Mouse (Mus musculus): ENCODE data around the gene Rnft2. TPM values are rescaled to one million over a fixed set of nuclear protein-coding genes. Genes with fewer than 3 reads are reported as not detected.
A peak's percentile ranks its signal among the peaks of the same experiment; 100 is the strongest.

Gene Rnft2
- polyA plus RNA-seq, 1 experiment: 8.0 TPM

DNA sequence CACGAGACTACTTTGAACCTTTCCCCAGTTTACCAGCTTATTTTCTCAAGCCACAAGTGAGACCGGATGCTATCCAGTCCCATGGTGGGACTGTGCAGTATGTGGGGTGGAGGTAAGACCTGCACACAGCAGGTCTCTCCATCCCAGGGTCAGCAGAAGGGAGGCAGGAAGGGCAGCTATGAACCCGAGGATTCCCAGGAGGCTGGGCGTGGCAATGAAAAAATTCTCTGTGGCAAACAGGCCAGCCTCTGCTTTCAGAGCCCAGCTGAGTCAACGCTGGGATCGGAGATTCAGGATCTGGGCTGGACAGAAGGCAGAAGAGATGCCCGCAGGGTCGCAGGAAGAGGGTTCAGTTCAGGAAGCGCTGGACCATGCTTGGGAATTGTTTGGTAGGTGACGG, 97.7 kb downstream of the Rnft2 start:
- Histone ChIP-seq H3K4me3 (ENCODE audit: control insufficient read depth, low read depth, low read length) (no peak overlapping the region), H3K36me3 (ENCODE audit: control insufficient read depth, insufficient read depth, low read length) (peaks cover under 1% of the 10 kb centered on the region; the same call in 1 of the 2 replicates), H3K4me1 (ENCODE audit: control insufficient read depth, insufficient read depth, low read length) (peaks cover 11% of the 10 kb centered on the region), H3K27ac (ENCODE audit: control insufficient read depth, insufficient read depth, low read depth, low read length) (no peak overlapping the region), H3K27me3 (ENCODE audit: control insufficient read depth, insufficient read depth, low read length) (no peaks in the 10 kb centered on the region)
- TF ChIP-seq CTCF (IDR thresholded peaks at IDR 0.05; ENCODE audit: control insufficient read depth, insufficient read depth, insufficient replicate concordance, low read depth, low read length) (no peak), POLR2A (IDR thresholded peaks at IDR 0.05; ENCODE audit: control insufficient read depth, low read depth, low read length) (no peak)

DNA sequence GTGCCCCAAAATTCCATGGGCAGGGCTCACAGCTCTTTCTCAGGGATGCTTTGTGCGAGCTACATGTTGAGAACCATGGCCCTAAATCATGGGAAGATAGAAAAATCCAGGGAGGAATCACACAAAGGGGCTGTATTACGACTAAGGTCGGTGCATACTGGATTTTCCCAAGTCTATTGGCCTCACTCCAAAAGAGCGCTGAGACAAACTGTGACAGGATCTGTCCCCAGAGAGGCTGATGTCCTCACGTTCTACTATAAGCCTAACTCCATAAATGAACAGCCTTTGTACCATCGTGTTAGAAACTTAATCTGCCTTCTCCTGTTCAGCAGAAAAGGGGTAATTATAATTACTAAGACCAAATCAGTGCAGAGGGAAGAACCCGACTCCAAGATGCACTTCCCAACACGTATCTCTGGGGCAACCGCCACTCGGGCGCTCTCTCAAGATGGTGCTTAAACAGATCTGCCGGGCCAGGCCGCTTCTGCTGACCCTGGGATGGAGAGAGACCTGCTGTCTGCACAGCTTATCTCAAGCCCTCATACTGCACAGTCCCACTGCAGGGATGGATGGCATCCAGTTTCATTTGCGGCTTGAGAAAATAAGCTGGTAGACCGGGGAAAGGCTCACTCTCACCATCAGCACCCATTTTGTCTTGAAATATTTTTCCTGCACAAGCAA, 98.8 kb downstream of the Rnft2 start:
- peak overlapping the region; percentile 12; the same call in 1 of the 2 replicates for H3K27ac ChIP-seq (ENCODE audit: control insufficient read depth, insufficient read depth, low read depth, low read length)
- H3K27me3 ChIP-seq (ENCODE audit: control insufficient read depth, insufficient read depth, low read length): no peaks in the 10 kb centered on the region
- TF ChIP-seq CTCF (IDR thresholded peaks at IDR 0.05; ENCODE audit: control insufficient read depth, insufficient read depth, insufficient replicate concordance, low read depth, low read length): no peak
- no peak for TF ChIP-seq POLR2A (IDR thresholded peaks at IDR 0.05; ENCODE audit: control insufficient read depth, low read depth, low read length)
- H3K4me1 ChIP-seq (ENCODE audit: control insufficient read depth, insufficient read depth, low read length): peaks cover 11% of the 10 kb centered on the region
- H3K4me3 ChIP-seq (ENCODE audit: control insufficient read depth, low read depth, low read length): no peak overlapping the region
- H3K36me3 ChIP-seq (ENCODE audit: control insufficient read depth, insufficient read depth, low read length): peaks cover 3% of the 10 kb centered on the region; the same call in 1 of the 2 replicates

DNA sequence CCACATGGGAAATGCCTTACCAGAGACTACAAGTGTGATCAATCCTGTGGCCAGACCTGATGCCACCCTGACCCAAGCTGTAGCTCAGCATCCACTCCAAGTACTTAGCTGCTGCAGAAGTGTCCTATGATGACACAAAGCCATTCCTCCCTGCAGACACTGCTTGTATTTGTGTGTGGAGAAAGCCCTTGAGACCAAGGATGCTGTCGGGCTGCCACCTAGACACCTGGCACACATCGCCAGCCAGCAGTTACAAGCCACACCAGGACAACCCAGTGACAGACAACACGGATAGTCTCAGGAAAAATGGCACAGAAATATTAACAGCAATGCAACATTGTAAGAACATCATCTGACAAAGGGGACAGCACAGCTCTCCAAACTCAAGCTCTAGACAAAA, 99.5 kb downstream of the Rnft2 start:
- Histone ChIP-seq H3K27ac (ENCODE audit: control insufficient read depth, insufficient read depth, low read depth, low read length) (no peak overlapping the region), H3K4me1 (ENCODE audit: control insufficient read depth, insufficient read depth, low read length) (peaks cover 11% of the 10 kb centered on the region), H3K36me3 (ENCODE audit: control insufficient read depth, insufficient read depth, low read length) (peaks cover 3% of the 10 kb centered on the region; the same call in 1 of the 2 replicates), H3K27me3 (ENCODE audit: control insufficient read depth, insufficient read depth, low read length) (no peaks in the 10 kb centered on the region), H3K4me3 (ENCODE audit: control insufficient read depth, low read depth, low read length) (no peak overlapping the region)
- TF ChIP-seq CTCF (IDR thresholded peaks at IDR 0.05; ENCODE audit: control insufficient read depth, insufficient read depth, insufficient replicate concordance, low read depth, low read length): no peak
- no peak for TF ChIP-seq POLR2A (IDR thresholded peaks at IDR 0.05; ENCODE audit: control insufficient read depth, low read depth, low read length)

DNA sequence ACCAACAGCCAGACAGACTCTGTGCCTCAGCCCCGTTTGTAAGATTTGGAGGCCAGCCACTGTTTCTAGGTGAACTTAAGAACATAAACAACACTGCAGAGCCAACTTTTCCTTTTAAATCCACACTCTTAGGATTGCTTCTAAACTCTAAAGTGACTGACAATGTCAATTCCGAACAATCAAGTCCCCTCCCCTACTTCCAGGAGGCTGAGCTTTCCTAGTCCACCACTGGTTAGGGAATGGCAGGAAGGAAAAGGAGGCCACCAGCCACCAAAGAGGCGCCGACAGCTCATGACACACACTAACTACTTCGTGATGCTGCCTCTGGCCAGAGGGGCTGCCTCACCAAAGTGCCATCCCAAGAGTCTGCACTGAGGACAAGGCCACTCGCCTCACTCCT, 100.1 kb downstream of the Rnft2 start:
- Histone ChIP-seq H3K27me3 (ENCODE audit: control insufficient read depth, insufficient read depth, low read length) (no peaks in the 10 kb centered on the region), H3K4me3 (ENCODE audit: control insufficient read depth, low read depth, low read length) (no peak overlapping the region), H3K4me1 (ENCODE audit: control insufficient read depth, insufficient read depth, low read length) (peaks cover 11% of the 10 kb centered on the region), H3K36me3 (ENCODE audit: control insufficient read depth, insufficient read depth, low read length) (peaks cover 3% of the 10 kb centered on the region; the same call in 1 of the 2 replicates), H3K27ac (ENCODE audit: control insufficient read depth, insufficient read depth, low read depth, low read length) (no peak overlapping the region)
- TF ChIP-seq POLR2A (IDR thresholded peaks at IDR 0.05; ENCODE audit: control insufficient read depth, low read depth, low read length) (no peak), CTCF (IDR thresholded peaks at IDR 0.05; ENCODE audit: control insufficient read depth, insufficient read depth, insufficient replicate concordance, low read depth, low read length) (no peak)

DNA sequence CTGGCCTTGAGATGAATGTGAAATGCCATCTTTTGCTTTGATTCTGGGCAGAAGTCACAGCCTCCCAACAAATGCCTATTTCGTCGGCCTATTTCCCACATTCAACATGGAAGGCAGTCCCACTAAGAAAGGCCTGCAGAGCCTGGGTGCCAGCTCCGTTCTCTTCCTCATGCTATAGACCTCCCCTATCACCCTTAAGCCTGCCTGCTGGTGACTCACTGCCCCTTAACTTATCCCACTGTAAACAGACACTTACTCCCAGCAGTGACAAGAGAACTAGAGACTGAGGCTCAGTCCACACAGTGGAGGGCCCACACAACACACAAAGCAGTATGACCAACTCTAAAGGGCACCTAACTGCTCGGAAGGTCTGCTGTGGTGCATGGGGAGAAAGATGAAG, 100.6 kb downstream of the Rnft2 start:
- TF ChIP-seq CTCF (IDR thresholded peaks at IDR 0.05; ENCODE audit: control insufficient read depth, insufficient read depth, insufficient replicate concordance, low read depth, low read length) (no peak), POLR2A (IDR thresholded peaks at IDR 0.05; ENCODE audit: control insufficient read depth, low read depth, low read length) (no peak)
- H3K27ac ChIP-seq (ENCODE audit: control insufficient read depth, insufficient read depth, low read depth, low read length): no peak overlapping the region; the same call in 1 of the 2 replicates
- H3K4me1 ChIP-seq (ENCODE audit: control insufficient read depth, insufficient read depth, low read length): peaks cover 9% of the 10 kb centered on the region
- no peaks in the 10 kb centered on the region for H3K27me3 ChIP-seq (ENCODE audit: control insufficient read depth, insufficient read depth, low read length)
- peaks cover 3% of the 10 kb centered on the region; the same call in 1 of the 2 replicates for H3K36me3 ChIP-seq (ENCODE audit: control insufficient read depth, insufficient read depth, low read length)
- H3K4me3 ChIP-seq (ENCODE audit: control insufficient read depth, low read depth, low read length): no peak overlapping the region

DNA sequence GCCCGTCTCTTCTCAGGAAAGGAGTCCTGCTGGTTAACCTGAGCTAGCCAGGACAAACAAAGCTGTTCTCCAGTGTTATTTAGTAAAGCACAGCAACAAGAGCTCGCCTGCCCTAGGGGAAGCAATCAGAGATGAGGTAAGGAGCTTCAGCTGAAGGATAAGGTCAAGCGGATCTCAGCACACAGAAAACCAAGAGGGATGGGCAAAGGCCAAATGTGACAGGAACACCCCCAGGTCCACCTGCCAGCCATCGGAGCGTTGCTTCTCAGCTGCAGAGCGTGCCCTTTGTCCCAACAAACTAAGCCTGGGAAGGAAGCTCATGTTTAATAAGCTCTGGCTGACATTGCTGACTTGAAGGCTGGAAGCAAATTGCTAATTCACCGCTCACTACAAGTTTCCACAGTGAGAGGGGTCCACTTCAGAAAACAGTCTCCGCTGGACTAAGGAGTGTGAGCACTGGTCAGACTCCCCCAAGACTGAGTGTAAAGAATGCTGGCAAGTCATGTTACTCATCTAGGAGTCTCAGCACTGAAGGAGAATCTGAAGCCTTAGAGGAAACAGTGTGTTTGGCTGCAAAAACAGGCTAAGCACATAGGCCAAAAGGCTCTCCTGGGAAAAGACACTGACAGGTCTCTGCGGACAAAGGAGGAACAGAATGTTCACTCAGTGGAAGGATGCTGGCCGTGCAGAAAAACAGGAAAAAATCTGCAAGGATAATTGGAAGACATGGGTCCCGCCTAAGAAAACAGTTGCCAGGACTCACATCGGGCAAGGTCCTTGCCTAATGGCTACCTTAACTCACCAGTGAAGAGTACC, 101.5 kb downstream of the Rnft2 start:
- TF ChIP-seq CTCF (IDR thresholded peaks at IDR 0.05; ENCODE audit: control insufficient read depth, insufficient read depth, insufficient replicate concordance, low read depth, low read length) (no peak), POLR2A (IDR thresholded peaks at IDR 0.05; ENCODE audit: control insufficient read depth, low read depth, low read length) (no peak)
- no peaks in the 10 kb centered on the region for H3K27me3 ChIP-seq (ENCODE audit: control insufficient read depth, insufficient read depth, low read length)
- peaks cover 7% of the 10 kb centered on the region; the same call in 1 of the 2 replicates for H3K4me1 ChIP-seq (ENCODE audit: control insufficient read depth, insufficient read depth, low read length)
- H3K27ac ChIP-seq (ENCODE audit: control insufficient read depth, insufficient read depth, low read depth, low read length): peak overlapping the region; percentile 51
- peaks cover 3% of the 10 kb centered on the region; the same call in 1 of the 2 replicates for H3K36me3 ChIP-seq (ENCODE audit: control insufficient read depth, insufficient read depth, low read length)
- H3K4me3 ChIP-seq (ENCODE audit: control insufficient read depth, low read depth, low read length): no peak overlapping the region

DNA sequence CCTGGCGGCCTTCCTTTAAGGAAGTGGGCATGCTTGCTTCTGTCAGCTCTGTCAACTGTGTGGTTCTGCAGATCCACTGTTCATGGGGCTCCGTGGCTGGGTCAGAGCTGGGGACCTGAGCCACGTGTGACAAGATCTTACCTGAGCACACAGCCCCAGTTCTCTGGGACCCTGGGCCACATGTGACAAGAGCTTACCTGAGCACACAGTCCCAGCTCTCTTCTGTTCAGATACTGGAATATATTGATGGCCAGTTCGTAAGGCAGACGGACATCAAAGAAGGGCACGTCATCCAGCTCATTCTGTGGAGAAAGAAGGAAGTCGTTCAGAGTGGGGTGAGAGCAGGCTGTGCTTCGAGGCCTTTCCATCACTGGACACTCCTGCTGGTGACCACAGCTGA, 102.4 kb downstream of the Rnft2 start:
- H3K4me1 ChIP-seq (ENCODE audit: control insufficient read depth, insufficient read depth, low read length): peaks cover 7% of the 10 kb centered on the region; the same call in 1 of the 2 replicates
- H3K27ac ChIP-seq (ENCODE audit: control insufficient read depth, insufficient read depth, low read depth, low read length): no peak overlapping the region
- no peak overlapping the region for H3K4me3 ChIP-seq (ENCODE audit: control insufficient read depth, low read depth, low read length)
- peaks cover 3% of the 10 kb centered on the region; the same call in 1 of the 2 replicates for H3K36me3 ChIP-seq (ENCODE audit: control insufficient read depth, insufficient read depth, low read length)
- no peaks in the 10 kb centered on the region for H3K27me3 ChIP-seq (ENCODE audit: control insufficient read depth, insufficient read depth, low read length)
- no peak for TF ChIP-seq POLR2A (IDR thresholded peaks at IDR 0.05; ENCODE audit: control insufficient read depth, low read depth, low read length)
- TF ChIP-seq CTCF (IDR thresholded peaks at IDR 0.05; ENCODE audit: control insufficient read depth, insufficient read depth, insufficient replicate concordance, low read depth, low read length): no peak

Other genes starting within 250 kb of the Rnft2 start
- gene Tesc, start 217.4 kb downstream of the Rnft2 start, polyA plus RNA-seq (2012; rRNA removed): 2.7 and 3.3 TPM in 2 replicates
- gene Fbxw8, start 89.7 kb downstream of the Rnft2 start, polyA plus RNA-seq (2012; rRNA removed): 19.6 and 21.6 TPM in 2 replicates
- 0.13 and 0.40 TPM in 2 replicates for gene Hrk, start 80.5 kb downstream of the Rnft2 start, polyA plus RNA-seq (2012; rRNA removed)
- 3.0 and 3.4 TPM in 2 replicates for gene 2410131K14Rik, start 111 bp upstream of the Rnft2 start, polyA plus RNA-seq (2012; rRNA removed)